Mouse (Mus musculus) liver, embryonic 18 days (tissue): ENCODE results near the gene Il3. TPM values are rescaled to one million over a fixed set of nuclear protein-coding genes. Genes with fewer than 3 reads are reported as not detected.

Experiments
- polyA plus RNA-seq: library from polyadenylated mRNA; depleted of rRNA; stranded (reverse); fragments of >200 nt; gene quantifications from 2 replicates; pipeline ENCODE4 v1.2.3, GENCODE M21; 2012; rRNA removed

Gene Il3
- polyA plus RNA-seq = not detected in 2 replicates

DNA sequence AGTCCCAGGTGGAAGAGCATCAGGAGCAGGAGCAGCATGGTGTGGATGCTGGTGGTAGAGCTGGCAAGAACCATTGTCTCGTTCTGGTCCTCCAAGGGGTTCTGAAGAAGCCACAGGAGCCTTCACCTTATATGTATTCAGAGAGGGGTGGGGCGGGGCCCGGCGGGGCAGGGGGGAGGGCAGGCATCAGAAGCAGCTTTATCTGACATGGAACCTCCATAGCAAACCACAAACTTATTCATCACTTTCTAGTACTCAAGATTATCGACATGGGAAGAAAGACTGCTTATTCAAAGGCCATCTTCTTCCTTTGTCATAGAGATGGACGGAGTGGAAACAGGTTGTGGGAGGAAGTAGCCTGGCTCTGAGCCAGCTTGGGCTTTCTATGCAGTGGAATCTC, at the start of gene Il3:
Gene Il3, minus strand, starts transcription at position 101 of the 400 bp plus-strand sequence.

GRCm38 (mm10) chr11:54303728-54304470, 36.8 kb upstream of the Il3 start, which contains the start of gene Acsl6:
Gene Acsl6, plus strand, starts transcription at chr11:54303798.

GRCm38 (mm10) chr11:54248940-54249717, 17.9 kb downstream of the Il3 start, which contains the start of gene Csf2:
Gene Csf2, minus strand, starts transcription at chr11:54249667.

Other genes with a start within 250 kb of the Il3 start
- gene Slc22a4, start 239.2 kb downstream of the Il3 start, polyA plus RNA-seq = 9.0 and 9.1 TPM in 2 replicates
- 3.1 and 3.9 TPM in 2 replicates for gene Pdlim4, start 198.3 kb downstream of the Il3 start, polyA plus RNA-seq
- 9.5 and 10.2 TPM in 2 replicates for gene P4ha2, start 167.2 kb downstream of the Il3 start, polyA plus RNA-seq
- gene Csf2, start 17.6 kb downstream of the Il3 start, polyA plus RNA-seq = not detected in 2 replicates
- gene Acsl6, start 36.5 kb upstream of the Il3 start, polyA plus RNA-seq = 0.17 and 0.30 TPM in 2 replicates
- gene Meikin, start 103.4 kb upstream of the Il3 start, polyA plus RNA-seq = not detected in 2 replicates
- gene Fnip1, start 170.9 kb upstream of the Il3 start, polyA plus RNA-seq = 4.2 and 5.1 TPM in 2 replicates